Mouse (Mus musculus) stomach, embryonic 14.5 days (tissue): Measurements from ENCODE around the gene A330070K13Rik. TPM values are rescaled to one million over a fixed set of nuclear protein-coding genes. Genes with fewer than 3 reads are reported as not detected.

Experiments
- ATAC-seq: fragments of 200-750 bp; cut with Nextera tagmentation; 2 replicates; pipeline ENCODE4 v1.8.0; 2017; ENCODE audit warnings: low read depth, moderate TSS enrichment; ENCODE audit not compliant: insufficient number of reproducible peaks, insufficient read depth, low FRiP score
- H3K27ac ChIP-seq: fragments of 300-500 bp; sonication (generic); 2 replicates; pipeline ENCODE4 v1.5.1; 2014; ENCODE audit warnings: mild to moderate bottlenecking, low read length, moderate library complexity, mixed read lengths
- H3K27me3 ChIP-seq: fragments of 300-500 bp; sonication (generic); 2 replicates; pipeline ENCODE4 v1.6.1; 2014; ENCODE audit warnings: low read length, control low read depth, mixed read lengths; ENCODE audit not compliant: control insufficient read depth, insufficient read depth
- H3K36me3 ChIP-seq: fragments of 300-500 bp; sonication (generic); 2 replicates; pipeline ENCODE4 v1.6.1; 2014; ENCODE audit warnings: mild to moderate bottlenecking, control low read depth, low read length, moderate library complexity, mixed read lengths; ENCODE audit not compliant: control insufficient read depth, insufficient read depth
- H3K4me1 ChIP-seq: fragments of 300-500 bp; sonication (generic); 2 replicates; pipeline ENCODE4 v1.6.1; 2014; ENCODE audit warnings: low read length, control low read depth, mixed read lengths; ENCODE audit not compliant: control insufficient read depth, insufficient read depth
- H3K4me2 ChIP-seq: fragments of 300-500 bp; sonication (generic); replicated peaks from 2 replicates; pipeline ENCODE4 v1.6.1; 2014; ENCODE audit warnings: low read depth, low read length, control low read depth
- H3K4me3 ChIP-seq: fragments of 300-500 bp; sonication (generic); 2 replicates; pipeline ENCODE4 v1.5.1; 2014; ENCODE audit warnings: low read depth, low read length, control low read depth
- H3K9ac ChIP-seq: fragments of 300-500 bp; sonication (generic); replicated peaks from 2 replicates; pipeline ENCODE4 v1.6.1; 2014; ENCODE audit warnings: low read depth, mild to moderate bottlenecking, control low read depth, low read length, moderate library complexity, mixed read lengths
- H3K9me3 ChIP-seq: fragments of 300-500 bp; sonication (generic); 2 replicates; pipeline ENCODE4 v1.6.1; 2016; ENCODE audit warnings: low read depth, low read length, control low read depth; ENCODE audit not compliant: control insufficient read depth
- WGBS: fragments of 180-500 bp; shearing (Covaris S2); extraction: QIAGEN DNeasy Blood & Tissue Kit; methylation state at CpG from one replicate; pipeline ENCODE4 v1.1.7; 2014; 5-methylcytosine and 5-hydroxymethylcytosine counted together
- polyA plus RNA-seq: library from polyadenylated mRNA; unstranded; fragments of >200 nt; fragmentation: Nextera tagmentation; extraction: Ambion mirVana; gene quantifications from 2 replicates; pipeline ENCODE4 v1.2.1, GENCODE M21; 2014

The A330070K13Rik gene
- polyA plus RNA-seq, 1 experiment from 2014 or later: not detected

DNA sequence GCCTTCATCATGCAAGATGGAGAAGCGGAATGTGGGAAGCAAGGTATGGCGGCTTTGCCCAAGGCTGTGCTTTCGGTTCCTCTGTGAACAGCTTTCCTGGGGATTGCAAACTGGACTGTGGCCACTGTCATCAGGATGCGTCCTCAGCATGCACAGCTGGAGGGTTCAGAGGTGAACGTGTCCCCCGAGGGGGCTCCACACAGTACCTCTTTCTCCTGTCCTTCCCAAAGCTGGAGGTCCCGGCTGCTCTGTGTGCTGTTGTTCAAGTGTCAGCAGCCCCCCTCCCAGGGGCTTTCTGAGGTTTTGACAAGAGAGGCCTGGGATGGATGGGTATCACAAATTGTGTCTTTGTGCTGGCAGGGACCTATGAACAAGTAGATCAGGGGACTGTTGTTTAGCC is 2.0 kb upstream of the A330070K13Rik start:
- WGBS: 70% methylated on average over 7 of the region's 7 CpGs
- Histone ChIP-seq H3K27ac (no peak overlapping the region), H3K36me3 (no peaks in the 10 kb centered on the region), H3K4me2 (no peak overlapping the region), H3K27me3 (no peaks in the 10 kb centered on the region), H3K9me3 (no peaks in the 10 kb centered on the region), H3K4me3 (no peak overlapping the region), H3K4me1 (no peaks in the 10 kb centered on the region), H3K9ac (no peak overlapping the region)
- ATAC-seq: no peak

DNA sequence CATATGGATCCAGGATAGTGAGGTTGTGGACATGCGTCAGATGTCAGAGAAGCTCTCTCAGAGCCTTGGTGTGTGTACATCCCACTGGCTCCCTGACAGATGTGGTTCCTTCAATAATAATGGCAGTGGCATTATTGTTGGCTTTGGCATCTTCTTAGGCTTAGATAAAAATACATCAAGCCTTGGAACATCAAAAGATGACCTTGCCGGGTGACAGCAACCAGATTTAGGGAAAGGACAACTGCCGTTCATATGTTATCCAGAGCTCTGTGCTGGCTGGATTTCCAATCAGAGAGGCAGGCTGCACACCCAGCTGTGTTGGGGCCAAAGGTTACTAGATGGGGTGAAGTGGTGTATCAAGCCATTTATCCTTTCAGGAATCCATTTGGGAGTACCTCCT is 9.0 kb downstream of the A330070K13Rik start:
- Histone ChIP-seq H3K36me3 (no peaks in the 10 kb centered on the region), H3K9ac (no peak overlapping the region), H3K4me2 (no peak overlapping the region), H3K9me3 (no peaks in the 10 kb centered on the region), H3K27me3 (no peaks in the 10 kb centered on the region), H3K4me1 (no peaks in the 10 kb centered on the region), H3K4me3 (no peak overlapping the region), H3K27ac (no peak overlapping the region)
- 89% methylated on average over 3 of the region's 3 CpGs for WGBS
- ATAC-seq: no peak

DNA sequence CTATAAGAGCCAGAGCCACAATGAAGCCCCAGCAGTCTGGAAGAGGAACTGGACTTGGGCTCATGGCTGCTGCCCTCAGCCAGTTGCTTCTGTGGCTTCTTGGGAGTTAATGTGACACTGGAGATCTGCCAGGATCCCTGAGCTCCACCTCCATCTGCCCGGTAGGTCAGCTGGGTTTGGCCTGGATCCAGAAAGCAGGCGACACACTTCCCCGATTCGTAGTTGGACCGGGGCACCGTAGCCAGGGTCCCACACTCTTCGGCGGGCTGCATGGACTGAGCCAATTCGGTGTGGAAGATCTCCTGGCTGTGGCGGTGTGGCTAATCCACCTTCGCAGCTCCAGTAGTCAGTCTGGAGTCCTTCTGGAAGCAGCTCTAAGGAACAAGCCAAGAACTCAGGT is 15.2 kb downstream of the A330070K13Rik start, which contains the start of gene Caln1:
Caln1 (plus strand) TSS at position 219 of the 400 bp plus-strand sequence.
- Histone ChIP-seq H3K4me2 (no peak within 1 kb of the TSS), H3K9me3 (no peaks in the 10 kb centered on the region), H3K9ac (no peak within 1 kb of the TSS), H3K4me1 (no peaks in the 10 kb centered on the region), H3K27ac (no peak within 1 kb of the TSS), H3K36me3 (no peaks in the 10 kb centered on the region), H3K4me3 (no peak within 1 kb of the TSS), H3K27me3 (no peaks in the 10 kb centered on the region)
- ATAC-seq: no peak
- 74% methylated on average over 11 of the region's 11 CpGs for WGBS

- no peaks in the 10 kb centered on the region for H3K9me3 ChIP-seq
- no peaks in the 10 kb centered on the region for H3K36me3 ChIP-seq
- H3K4me1 ChIP-seq: no peaks in the 10 kb centered on the region
- no peak overlapping the region for H3K4me2 ChIP-seq
- no peak for ATAC-seq
- H3K27me3 ChIP-seq: no peaks in the 10 kb centered on the region
- 78% methylated on average over 6 of the region's 6 CpGs for WGBS
- H3K27ac ChIP-seq: no peak overlapping the region
- H3K9ac ChIP-seq: no peak overlapping the region
- no peak overlapping the region for H3K4me3 ChIP-seq
Measured at GRCm38 (mm10) chr5:130368236-130368635, 16.2 kb downstream of the A330070K13Rik start.

DNA sequence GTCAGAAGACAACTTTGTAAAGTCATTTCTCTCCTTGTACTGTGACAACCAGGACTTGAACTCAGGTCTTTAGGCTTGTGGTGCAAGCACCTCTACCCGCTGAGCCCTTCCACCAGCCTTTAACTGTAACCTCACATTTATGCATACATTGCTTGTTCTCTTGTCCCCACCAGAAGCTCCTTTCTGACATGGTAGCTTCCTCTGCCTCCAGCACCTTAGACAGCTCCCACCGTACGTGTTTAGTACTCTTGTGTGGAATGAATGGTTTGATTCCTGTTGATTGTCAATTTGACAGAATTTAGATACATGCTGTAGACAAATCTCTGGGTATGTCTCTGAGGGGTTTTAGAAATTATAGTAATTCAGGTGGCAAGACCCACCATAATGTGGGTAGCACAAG is 20.7 kb downstream of the A330070K13Rik start:
- no peaks in the 10 kb centered on the region for H3K36me3 ChIP-seq
- 34% methylated on average over 3 of the region's 3 CpGs for WGBS
- no peaks in the 10 kb centered on the region for H3K4me1 ChIP-seq
- no peak overlapping the region for H3K9ac ChIP-seq
- H3K27ac ChIP-seq: no peak overlapping the region
- ATAC-seq: no peak
- H3K27me3 ChIP-seq: no peaks in the 10 kb centered on the region
- no peak overlapping the region for H3K4me3 ChIP-seq
- no peak overlapping the region for H3K4me2 ChIP-seq
- no peaks in the 10 kb centered on the region for H3K9me3 ChIP-seq

GRCm38 (mm10) chr5:130363111-130363510 is 21.3 kb downstream of the A330070K13Rik start:
- Histone ChIP-seq H3K27me3 (no peaks in the 10 kb centered on the region), H3K4me1 (no peaks in the 10 kb centered on the region), H3K9ac (no peak overlapping the region), H3K4me3 (no peak overlapping the region), H3K36me3 (no peaks in the 10 kb centered on the region), H3K27ac (no peak overlapping the region), H3K9me3 (no peaks in the 10 kb centered on the region), H3K4me2 (no peak overlapping the region)
- 65% methylated on average over 4 of the region's 4 CpGs for WGBS
- no peak for ATAC-seq

DNA sequence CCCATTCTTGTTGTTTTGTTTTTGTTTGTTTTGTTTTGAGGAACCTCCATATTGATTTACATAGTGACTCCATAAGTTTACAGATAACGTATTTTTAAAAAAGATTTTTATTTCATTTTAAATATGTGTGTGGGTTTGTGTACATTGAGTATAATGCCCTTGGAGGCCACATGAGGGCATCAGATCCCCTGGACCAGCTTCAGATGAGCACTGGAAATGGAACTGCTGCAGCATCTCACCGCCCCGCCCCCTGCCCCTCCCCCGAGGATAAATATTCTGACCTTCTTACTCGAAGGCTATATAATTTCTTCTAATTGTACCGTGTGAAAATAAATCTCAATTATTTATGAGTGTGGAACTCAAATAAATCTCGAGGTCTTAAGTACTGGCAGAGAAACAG is 29.2 kb downstream of the A330070K13Rik start:
- WGBS: 58% methylated on average over 7 of the region's 7 CpGs
- Histone ChIP-seq H3K36me3 (no peaks in the 10 kb centered on the region), H3K9me3 (no peaks in the 10 kb centered on the region), H3K27me3 (no peaks in the 10 kb centered on the region), H3K4me2 (no peak overlapping the region), H3K9ac (no peak overlapping the region), H3K4me3 (no peak overlapping the region), H3K27ac (no peak overlapping the region), H3K4me1 (no peaks in the 10 kb centered on the region)
- ATAC-seq: no peak

DNA sequence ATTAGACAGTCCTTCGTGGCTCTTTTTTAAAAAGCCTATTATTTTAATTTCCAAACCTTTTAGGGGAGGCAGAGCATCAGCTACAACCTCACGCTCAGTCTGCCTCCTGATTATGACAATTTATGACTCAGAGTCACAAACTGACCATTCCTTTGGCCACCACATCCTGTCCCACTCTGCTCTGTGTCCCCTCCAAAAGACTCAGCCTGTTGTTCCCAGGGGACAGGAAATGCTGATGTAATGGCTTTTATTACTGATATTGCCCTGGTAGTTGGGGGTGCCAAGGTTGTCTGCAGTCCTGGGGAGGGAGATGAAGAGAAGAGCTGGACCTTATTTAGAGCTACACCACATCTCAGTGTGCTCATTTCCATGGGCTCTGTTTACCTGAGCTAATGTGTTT is 38.6 kb downstream of the A330070K13Rik start:
- Histone ChIP-seq H3K4me2 (no peak overlapping the region), H3K27me3 (no peaks in the 10 kb centered on the region), H3K4me1 (no peaks in the 10 kb centered on the region), H3K9me3 (no peaks in the 10 kb centered on the region; the same call in 1 of the 2 replicates), H3K27ac (no peak overlapping the region), H3K9ac (no peak overlapping the region), H3K36me3 (peaks cover 6% of the 10 kb centered on the region; the same call in 1 of the 2 replicates), H3K4me3 (no peak overlapping the region)
- ATAC-seq: no peak
- 81% methylated on average over 2 of the region's 2 CpGs for WGBS

GRCm38 (mm10) chr5:130344999-130345398 is 39.4 kb downstream of the A330070K13Rik start:
- Histone ChIP-seq H3K9ac (no peak overlapping the region), H3K36me3 (peaks cover 13% of the 10 kb centered on the region; the same call in 1 of the 2 replicates), H3K27ac (no peak overlapping the region), H3K4me3 (no peak overlapping the region), H3K4me2 (no peak overlapping the region), H3K27me3 (no peaks in the 10 kb centered on the region), H3K9me3 (no peaks in the 10 kb centered on the region; the same call in 1 of the 2 replicates), H3K4me1 (no peaks in the 10 kb centered on the region)
- ATAC-seq: no peak
- WGBS: 90% methylated on average over 7 of the region's 7 CpGs
